Mouse (Mus musculus) c-Kit-negative CD71-positive TER-119-positive erythroid progenitor cells, embryonic 14.5 days (primary cell): ENCODE measurements around the gene Th.

Source experiments
- DNase-seq: peaks from one replicate; pipeline ENCODE4 v3.0.0-alpha.2; 2013; ENCODE audit warnings: low read depth, low spot score

Th gene

DNA sequence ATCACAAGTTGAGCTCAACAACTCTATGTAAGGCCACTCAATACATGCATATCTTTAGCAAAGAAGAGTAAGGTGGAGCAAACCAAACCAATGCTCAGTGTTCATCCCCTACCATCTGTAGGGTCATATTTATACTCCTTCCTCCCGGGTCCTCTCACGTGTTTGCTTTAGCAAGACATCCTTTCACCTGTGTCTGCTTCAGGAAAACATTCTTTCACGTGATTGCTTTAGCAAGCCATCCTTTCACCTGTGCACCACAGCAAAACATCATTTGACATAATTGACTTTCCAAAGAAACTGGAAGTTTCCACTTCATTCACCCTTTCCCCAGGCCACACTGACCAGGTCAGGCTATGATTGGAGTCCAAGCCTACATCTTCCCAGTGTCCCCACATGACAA lies at the start of gene Th:
Gene Th (minus strand): TSS at position 101 of the 400 bp plus-strand sequence.
- no peak for DNase-seq

DNA sequence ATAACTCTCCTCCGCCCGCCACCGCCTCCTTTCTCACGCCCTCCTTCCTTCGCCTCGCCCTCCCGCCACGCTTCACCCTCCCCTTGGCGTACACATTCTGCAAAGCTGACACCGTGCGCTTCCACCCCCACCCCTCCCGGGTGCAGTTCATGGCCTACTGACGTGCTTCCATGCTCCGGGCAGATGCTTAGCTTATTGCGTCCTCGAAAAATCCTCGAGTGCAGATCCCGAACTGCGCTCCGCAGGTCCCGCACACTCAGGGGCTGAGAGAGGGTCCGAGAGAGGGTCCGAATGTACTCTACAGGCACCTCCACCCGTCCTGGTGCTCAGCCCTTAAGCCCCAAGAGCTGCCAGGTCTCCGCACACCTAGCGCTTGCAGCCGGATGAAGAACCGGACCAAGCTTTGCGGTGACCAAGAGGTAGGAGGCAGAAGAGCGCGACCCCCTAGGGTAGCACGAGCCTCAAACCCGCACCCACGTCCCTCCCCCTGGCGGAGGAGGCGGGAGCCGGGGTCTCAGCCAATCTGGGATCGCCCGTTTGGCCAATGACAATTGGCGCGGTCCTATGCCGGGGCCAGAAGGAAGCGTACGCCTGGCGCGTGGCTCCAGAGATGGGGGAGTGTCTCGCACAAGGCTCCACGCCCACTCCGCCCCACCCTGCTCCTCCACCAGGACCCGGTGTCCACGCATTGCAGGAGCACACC lies 38.0 kb upstream of the Th start, which contains the start of gene Ascl2:
Gene Ascl2 (minus strand): TSS at position 456 of the 703 bp plus-strand sequence.
- DNase-seq: no peak

DNA sequence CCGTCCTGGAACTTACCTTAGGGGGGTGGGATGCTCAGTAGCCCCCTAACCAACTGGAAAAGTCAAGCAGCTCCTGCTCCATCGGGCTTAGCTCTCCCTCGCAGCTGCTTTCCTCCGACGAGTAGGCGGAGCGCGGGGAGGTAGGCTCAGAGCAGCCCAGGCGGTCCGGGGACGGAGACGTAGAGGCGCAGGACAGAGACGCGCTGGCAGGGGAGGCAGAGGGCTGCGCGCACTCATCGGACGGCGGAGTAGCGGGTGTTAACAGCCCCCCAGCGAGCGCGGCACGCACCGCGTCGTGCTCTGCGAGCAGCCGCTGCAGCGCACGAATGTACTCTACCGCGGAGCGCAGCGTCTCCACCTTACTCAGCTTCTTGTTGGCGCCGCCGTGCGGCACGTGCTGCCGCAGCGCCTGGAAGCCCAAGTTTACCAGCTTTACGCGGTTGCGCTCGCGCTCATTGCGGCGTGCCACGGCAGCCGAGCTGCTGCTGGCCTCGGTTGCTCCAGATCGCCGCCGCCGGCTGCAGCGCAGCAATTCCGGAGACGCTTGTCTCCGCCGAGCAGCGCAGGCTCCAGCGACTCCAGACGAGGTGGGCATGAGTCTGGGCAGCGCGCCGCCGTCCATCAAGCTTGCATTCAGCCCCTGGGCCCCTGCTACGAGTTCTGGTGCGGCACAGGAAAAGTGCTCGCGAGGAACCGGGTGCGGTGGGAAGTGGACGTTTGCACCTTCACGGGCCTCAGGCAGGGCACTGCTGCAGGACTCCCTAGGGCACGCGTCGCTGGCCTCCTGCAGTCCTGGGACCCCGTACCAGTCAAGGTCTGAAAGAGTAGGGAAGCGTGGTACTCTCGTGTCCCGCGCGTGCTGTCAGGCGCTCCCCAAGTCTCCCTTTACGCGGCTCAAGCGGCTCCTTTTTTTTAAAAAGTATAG lies 37.2 kb upstream of the Th start:
- no peak for DNase-seq

DNA sequence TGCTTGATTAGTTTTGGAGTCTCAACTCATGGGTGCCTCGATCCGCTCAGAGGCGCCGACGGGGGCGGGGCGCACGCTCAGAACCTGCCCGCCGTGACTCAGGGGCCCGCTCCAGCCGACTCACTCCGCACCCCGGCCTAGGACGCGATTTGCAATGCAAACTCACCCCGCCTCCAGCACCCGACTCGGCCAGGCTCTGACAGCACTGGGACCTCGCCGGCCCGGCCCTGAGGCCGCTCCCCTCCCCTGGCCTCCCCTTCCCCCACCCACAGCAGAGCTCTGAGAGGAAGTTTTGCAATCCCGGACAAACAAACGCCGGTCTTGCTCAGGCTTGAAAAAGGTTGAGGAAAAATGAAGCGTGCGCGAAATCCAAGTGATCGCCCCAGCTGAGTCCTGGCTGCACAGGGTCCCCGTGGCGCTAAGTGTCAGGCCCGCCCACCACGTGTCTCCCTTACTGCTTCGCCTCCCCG lies 36.5 kb upstream of the Th start:
- no peak for DNase-seq

DNA sequence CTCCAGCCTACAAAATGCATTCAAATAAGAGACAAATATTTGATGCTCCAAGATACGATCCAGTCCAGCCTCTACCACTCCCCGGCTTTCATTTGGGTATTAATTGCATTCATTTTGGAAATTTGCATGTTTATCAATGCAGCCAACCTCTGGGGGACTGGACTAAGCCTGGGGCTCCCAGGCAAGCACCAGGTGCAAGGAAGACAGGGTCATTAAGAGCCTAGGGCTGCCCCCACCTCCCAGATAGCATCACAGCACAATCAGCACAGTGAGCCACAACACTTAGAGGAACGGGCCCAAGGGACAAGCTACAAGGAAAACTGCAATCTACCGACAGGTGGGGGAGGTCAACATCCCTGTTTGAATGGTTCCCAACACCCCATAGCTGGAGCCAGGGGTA lies 28.8 kb upstream of the Th start:
- no peak for DNase-seq

DNA sequence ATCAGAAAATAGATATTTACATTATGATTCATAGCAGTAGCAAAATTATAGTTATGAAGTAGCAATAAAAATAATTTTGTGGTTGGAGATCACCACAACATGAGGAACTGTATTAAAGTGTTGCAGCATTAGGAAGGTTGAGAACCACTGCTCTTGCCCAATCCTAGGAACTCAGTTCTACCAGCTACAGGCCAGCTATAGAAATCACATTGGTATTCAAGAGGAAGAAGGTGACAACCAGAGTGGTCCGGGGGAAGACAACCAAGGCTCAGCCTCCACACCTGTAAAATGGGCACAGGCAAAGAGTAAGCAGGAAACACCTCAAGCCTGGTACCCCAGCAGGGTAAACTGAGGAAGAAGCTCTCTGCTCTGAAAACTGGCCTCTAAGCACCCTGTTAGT lies 27.9 kb upstream of the Th start:
- DNase-seq: no peak

DNA sequence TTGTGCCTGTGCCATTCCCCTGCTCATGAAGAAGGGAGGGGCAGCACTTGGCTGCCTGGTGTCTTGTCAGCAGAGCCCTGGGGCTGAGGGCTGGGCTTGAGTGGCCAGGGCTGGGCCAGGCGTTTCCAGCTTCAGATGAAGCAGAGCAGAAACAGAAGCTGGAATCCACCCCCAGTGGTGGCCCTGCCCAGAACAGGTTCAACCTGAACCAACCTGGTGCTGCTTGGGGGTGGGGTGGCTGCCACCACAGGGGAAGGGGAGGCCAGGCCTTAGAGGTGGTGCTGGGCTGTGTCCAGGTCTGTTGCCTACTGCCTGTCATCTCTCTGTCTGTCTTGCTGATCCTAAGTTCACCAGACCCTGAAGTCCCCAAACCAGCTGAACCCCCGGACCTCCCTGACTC lies 25.1 kb upstream of the Th start:
- DNase-seq: no peak

DNA sequence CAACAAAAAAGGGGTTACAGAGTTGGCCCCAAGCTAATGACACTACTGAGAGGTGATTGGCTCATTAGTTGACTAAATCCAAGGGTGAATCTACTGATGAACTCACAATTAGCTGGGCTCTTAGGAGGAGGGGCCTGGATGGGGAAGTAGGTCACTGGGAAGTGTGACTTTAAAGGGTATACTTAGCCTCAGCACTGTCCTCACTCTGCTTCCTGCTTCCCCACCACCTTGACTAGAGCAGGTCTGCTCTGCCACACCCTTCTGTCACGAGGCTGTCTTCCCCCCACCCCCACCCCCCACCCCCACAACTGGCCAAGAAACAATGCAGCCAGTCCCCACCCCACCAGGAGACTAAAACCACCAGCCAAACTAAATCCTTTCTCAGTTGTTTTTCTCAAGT lies 18.6 kb upstream of the Th start:
- DNase-seq: no peak

DNA sequence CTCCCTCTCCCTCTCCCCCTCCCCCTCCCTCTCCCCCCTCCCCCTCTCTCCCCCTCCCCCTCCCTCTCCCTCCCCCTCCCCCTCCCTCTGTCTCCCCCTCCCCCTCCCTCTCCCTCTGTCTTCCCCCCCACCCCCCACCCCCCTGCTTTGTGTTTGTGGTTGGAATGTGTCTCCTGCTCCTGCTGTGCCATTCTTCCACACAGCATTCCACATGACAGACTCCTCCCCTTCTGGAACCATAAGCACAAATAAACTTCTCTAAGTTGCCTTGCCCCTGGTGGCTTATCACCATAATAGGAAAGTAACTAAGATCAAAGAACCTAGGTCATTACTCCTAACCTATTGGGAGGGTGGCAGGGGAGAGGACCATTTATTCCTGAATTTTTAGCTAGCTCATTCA lies 6.7 kb upstream of the Th start:
- DNase-seq: no peak

DNA sequence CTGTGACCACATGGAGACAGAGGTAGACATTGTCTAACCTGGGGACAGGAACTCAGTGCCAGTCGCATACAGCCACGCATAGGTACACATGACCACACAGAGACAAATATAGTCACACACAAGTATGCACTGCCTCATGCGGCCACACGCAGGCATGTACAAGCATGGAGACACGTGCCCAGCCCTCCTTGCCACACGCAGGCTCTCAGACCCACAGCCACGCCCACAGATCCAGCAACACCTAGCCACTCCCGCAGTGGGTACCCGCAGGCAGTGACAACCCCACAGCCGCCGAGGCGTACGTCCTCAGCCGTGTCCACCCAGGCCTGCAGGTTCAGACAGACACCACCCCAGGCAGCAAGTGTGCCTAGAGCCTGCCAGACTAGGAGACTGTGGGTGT lies 4.8 kb upstream of the Th start:
- no peak for DNase-seq

DNA sequence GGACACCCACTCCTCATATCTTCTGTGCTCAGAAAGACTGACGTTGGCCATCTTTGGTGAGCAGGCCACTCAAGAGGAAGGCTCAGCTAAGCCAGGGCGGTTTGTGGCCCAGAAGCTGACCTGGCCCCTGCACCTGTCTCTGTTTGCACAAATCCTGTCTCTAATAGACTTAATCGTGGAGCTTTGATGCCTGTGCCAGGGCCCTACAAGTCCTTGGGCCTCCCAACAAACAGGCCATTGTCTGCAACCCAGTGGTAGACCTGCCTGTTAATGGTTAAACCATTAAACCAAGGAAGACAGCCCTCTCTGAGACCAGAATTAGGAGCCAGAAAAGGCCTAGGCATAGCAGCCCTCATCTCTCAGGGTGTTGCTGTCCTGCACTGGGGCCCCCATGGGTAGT lies 1.5 kb upstream of the Th start:
- DNase-seq: no peak

DNA sequence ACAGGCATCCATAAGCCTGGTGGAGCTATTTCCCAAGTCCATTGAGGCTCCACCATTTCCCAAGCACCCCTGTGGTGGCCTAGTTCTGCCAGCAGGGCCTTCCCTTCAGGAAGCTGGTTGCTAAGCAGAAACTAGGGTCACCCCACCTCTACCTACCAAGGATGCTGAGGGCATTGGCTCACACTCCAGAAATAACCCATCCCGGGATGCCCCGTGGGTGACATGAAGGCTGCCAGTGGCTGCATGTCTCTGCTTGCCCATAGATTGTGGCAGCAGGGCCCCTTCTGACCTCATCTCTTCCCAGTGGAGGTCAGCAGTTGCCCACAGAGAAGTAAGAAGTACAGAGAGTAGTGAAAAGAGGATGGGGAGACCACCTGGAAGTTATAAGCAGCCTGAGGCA lies 1.4 kb downstream of the Th start:
- no peak for DNase-seq

DNA sequence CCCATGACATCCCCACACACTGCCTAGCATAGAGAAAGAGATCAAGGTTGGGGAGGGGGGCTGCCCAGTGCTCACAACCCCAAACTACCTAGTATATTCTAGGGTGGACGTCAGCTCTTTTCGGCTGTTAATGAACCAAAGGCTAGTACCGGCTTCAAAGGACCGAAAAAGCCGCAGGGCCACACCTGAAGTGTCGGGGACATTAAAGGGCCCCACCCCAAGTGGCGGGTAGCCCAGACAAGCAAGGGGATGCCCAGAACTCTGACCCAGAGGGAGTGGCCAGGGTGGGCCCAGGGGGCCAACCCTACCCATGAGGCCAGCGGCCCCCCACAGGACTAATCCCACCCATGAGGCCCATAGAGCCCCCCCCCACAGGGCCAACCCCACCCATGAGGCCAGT lies 3.6 kb downstream of the Th start:
- no peak for DNase-seq

DNA sequence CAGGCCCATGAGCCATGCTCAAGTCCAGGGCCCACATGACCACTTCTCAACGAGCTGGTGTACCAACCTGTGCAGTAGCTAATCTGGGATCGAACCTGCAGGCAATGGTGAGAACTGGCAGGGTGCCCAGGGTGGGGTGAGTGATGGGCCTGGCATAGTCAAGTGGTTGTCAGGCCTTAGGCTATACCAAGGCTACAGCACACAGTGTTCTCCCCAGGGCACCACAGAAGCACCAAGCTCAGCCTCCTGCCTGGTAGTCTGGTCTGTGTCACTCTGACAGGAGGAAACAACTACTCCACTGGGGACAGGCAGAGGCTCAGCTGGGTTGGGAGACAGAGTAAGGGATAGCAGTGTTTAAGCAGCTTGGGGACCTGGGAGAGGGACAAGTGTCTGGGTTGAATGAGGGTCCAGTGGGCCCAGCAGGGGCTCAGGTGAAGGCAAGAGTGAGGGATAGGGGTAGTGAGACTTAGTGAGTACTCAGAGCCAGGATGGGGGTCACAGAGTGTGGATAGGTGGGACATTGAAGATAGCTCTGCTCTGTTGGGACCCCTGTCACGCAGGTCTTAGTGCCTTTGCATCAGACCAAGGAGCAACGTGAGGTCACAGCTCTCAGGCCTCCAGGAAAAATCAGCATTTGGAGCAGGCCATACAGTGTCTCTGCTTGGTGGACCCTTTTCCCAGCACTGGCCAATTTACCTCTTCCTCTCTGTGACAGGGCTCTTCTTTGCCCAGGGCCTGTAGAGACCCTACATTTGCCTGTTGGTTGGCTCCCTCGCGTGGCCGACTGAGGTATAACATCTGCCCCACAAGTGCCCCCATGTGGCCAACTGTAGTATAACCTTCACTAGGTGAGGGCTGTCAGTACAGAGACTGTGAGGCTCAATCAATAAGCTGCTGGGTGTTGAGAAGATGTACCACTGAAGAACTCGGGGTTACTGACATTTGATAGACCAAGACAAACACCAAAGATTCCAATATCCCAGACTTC lies 12.0 kb downstream of the Th start:
- DNase-seq: peak; percentile 56

DNA sequence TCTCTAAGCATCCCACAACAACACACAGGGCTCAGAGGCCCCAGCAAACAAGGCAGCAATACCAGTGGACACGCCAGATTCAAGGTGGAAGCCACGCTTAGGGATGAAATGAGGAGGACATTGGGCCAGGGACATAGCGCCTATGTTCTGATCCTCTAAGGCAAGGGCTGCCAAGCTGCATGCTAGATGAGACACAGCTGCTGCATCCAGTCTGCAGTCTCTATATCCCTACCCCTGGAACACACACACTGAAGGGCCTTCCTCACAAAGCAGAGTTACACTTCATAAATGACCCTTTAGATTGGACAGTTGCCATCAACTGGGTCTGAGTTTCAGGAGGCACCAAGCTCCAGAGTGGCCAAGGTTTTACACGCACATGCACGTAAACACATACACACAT lies 13.3 kb downstream of the Th start:
- DNase-seq: no peak

DNA sequence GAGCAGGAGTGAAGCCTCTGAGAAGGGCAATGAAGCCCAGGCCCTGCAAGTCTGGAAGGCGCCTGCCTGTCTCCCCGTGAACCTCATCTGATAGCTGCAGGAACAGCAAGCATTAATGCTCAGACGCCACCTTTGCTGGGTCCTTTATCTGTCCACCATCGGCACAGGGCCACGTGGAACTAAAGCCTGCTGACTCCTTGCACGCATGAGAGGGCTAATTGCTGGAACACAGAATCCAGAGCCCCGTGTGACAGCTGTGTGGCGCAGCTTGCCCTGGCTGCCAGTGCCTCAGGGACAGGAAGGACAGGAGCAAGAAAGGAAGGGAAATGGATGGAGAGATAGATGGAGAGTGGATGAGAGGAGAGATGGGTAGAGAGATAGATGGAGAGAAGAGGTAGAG lies 14.8 kb downstream of the Th start:
- no peak for DNase-seq

DNA sequence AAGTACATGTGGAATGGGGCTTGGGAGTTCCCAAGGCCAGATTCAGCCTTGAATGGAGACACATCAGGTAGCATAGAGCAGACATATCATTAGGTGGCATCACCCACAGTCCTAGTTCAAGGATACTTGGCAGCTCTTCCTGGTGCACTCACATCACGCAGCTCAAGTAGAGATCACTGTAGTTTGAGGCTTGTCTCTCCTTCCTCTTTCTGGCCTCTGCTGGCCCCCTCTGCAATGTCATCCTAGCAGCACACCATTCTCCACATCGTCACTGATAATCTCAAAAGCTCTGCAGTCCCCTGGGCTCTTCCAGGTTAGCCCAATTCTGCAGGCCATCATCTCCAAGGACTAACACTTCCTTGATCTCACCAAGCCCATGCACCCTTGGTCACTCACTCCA lies 19.2 kb downstream of the Th start:
- DNase-seq: no peak

DNA sequence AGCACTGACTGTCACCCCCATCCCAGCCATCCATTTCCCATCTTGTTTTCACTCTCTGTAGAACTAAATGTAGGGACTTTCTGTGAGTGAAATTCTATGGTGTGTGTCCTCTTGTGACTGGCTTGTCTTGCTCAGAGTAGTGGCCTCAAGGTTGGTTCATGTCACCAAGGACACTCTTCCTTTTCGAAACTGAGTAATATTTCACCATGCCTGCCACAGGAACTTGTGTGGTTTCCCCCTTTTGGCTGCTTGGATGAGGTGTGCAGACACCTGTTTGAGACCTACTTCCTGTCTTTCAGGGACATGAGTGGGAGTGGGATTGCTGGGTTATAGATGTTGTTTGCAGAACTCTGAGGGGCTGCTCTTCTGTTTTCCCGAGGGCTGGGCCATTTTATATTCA lies 20.8 kb downstream of the Th start:
- no peak for DNase-seq

DNA sequence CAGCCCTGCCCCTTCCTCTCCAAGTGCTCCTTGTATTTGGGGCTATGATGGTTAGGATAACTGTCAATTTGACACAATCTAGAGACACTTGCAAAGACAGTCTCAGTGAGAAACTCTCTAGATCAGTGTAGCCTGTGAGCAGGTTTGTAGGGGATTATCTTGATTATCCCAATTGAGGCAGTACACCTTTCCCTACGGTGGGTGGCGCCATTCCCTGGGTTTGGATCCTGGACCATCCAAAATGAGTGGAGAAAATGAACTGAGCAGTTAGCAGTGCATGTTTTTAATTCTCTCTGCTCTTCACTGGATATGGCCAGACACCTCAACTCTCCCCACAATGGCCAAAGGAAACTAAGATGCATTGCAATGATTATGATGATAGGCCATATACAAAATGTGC lies 21.3 kb downstream of the Th start:
- DNase-seq: no peak

DNA sequence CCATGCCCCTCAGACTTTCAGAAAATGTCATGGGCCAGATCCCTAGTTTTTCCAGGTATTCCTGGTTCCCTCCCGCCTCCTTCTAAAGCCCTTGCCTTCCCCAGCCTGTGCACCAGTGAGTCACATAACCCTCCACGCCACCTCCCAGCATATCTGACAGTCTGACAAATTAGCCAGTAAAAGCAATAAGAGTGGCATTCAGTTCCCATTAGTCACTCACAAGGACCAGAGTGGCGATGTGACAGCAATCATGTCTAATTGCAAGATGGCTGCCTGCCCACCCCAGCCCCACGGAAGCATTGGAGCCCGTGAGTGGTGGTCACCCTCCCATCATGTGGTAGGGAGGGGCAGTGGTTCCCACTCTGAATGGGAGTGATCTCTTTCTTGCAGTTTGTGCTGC lies 25.3 kb downstream of the Th start:
- DNase-seq: no peak

DNA sequence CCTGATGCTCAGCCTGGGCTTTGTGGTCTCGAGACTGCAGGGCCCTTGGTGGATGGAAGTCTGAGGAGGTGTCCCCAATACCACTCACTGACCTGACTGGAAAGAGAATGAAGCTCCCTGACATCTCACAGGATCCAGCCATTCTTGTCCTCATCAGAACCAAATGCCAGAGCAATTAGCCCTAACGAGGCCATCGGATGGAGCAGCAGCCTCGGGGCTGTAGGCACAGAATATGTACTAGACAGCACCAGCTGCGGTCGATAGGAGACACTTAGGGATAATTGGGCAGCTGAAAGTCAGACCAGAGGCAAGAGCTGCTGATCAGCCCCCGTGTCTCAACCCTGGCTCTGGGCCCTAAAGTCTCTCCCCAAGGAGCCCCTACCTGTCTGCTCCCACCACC lies 26.6 kb downstream of the Th start:
- no peak for DNase-seq

DNA sequence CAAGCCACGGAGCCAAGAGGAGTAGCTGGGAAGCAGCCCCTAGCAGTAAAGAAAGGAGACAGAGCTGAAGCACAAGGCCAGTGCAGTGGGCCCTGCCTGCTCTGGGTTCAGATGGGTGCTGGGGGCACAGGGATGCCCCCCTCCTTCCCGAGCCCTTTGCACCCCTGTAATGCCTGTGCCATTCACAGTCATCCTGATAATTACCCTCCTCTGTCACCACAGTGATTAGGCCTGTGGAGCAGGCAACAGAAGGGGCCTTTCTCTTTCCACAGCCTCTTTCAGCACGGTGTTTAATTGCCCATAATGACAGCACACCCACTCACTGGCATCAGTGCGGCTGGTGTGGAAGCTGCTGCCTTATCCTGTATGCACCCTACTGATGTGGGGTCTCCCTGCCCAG lies 28.0 kb downstream of the Th start:
- no peak for DNase-seq
